Mouse (Mus musculus): ENCODE results near the gene Rasgef1b. TPM values are rescaled to one million over a fixed set of nuclear protein-coding genes. Genes with fewer than 3 reads are reported as not detected.

The Rasgef1b gene
- polyA plus RNA-seq, 1 experiment from 2014 or later = 81.3 TPM

GRCm38 (mm10) chr5:99183637-99184036 lies 545.2 kb downstream of the Rasgef1b start:
- Histone ChIP-seq H3K4me2 (no peak overlapping the region), H3K9me3 (replicated peaks) (peaks cover 4% of the 10 kb centered on the region; the same call in 1 of the 2 replicates), H3K4me3 (no peak overlapping the region), H3K4me1 (no peaks in the 10 kb centered on the region), H3K36me3 (ENCODE audit: poor library complexity, severe bottlenecking) (no peaks in the 10 kb centered on the region), H3K27ac (no peak overlapping the region), H3K9ac (no peak overlapping the region), H3K27me3 (no peaks in the 10 kb centered on the region)
- 92% methylated on average over 7 of the region's 7 CpGs for WGBS
- ATAC-seq = no peak

DNA sequence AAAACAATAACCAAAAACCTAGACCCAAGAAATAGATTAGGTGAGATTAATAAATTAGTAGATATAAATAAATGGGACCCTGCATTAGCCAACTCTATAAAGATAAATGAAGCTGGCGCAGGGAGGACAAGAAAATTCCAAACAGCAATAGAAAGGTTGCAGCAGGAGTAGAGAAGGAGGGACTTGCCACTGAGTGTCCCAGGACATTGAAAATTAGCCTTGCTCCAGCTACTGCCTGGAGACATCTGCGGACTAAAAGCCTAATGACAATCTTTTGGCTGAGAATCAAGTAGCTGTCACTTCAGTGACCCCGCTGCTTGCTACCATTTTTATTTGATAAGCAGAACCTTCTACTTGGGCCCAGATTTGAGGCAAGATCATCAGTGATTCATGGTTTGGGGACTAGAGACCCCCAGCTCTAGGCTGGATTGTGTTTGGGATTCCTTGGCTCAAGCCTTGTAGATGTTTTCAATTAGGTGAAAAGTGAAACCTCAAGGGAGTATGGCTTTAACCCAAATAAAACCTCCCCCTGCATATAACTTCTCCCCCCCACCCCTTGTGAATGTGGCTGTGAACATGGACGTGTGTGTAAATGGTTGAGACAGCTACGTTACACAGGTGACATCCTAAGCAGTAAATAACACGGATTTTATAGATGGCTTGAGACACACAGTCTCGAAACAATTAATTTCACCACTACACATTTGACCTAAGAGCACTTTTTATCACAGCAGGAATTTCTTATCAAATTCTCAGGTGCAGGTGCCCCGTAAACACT lies 554.1 kb downstream of the Rasgef1b start:
- no peaks in the 10 kb centered on the region for H3K27me3 ChIP-seq
- no peaks in the 10 kb centered on the region for H3K36me3 ChIP-seq (ENCODE audit: poor library complexity, severe bottlenecking)
- H3K9ac ChIP-seq = no peak overlapping the region
- H3K4me2 ChIP-seq = no peak overlapping the region
- H3K27ac ChIP-seq = no peak overlapping the region
- ATAC-seq = no peak
- H3K4me1 ChIP-seq = no peaks in the 10 kb centered on the region
- no peak overlapping the region for H3K4me3 ChIP-seq
- no peaks in the 10 kb centered on the region for H3K9me3 ChIP-seq (replicated peaks)
- WGBS = 82% methylated on average over 8 of the region's 8 CpGs

DNA sequence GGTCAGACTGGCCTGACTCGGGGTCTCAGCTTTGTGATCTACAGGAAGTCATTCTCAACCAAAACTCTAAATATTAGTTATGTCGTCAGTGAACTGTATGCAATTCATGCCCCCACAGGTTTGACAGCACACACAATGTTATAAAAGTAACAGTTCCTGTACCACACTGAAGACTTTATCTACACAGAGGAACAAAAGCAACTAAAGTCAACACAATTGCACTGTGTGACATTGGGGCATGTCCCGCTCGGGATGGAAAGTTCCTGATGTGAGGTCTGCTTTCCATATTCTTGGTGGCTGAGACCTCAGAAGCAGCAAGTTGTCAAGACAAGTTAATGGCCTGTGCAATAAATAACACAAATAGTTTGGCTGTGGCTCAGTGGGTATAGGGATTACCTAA lies 559.0 kb downstream of the Rasgef1b start:
- WGBS = 90% methylated on average over 4 of the region's 4 CpGs

DNA sequence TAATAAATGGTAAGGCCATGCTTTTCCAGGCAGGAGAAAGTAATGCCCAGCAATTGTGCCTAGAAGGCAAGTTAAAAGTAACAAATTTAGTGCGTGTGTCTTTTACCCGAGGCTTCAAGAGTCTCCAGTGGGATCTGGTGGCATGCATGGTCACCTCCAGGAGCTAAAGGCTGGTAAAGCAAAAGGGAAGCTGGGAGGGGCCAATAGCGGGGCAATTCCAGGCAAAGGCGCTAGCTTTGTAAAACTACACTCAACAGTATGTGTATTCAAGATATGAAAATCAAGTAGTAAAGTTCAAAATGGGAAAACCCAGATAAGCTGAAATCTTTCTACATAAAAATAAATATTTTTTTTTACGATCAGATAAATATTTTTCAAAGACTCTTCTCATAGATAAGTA lies 561.1 kb downstream of the Rasgef1b start:
- Histone ChIP-seq H3K9ac (no peak overlapping the region), H3K4me2 (no peak overlapping the region), H3K36me3 (ENCODE audit: poor library complexity, severe bottlenecking) (no peaks in the 10 kb centered on the region), H3K27ac (no peak overlapping the region), H3K4me3 (no peak overlapping the region), H3K4me1 (no peaks in the 10 kb centered on the region), H3K27me3 (no peaks in the 10 kb centered on the region), H3K9me3 (replicated peaks) (no peaks in the 10 kb centered on the region)
- ATAC-seq = no peak
- WGBS = 93% methylated on average over 5 of the region's 5 CpGs

More for the DNA sequence above, 559.0 kb downstream of the Rasgef1b start:
- H3K27ac ChIP-seq = no peak overlapping the region
- H3K4me2 ChIP-seq = no peak overlapping the region
- no peaks in the 10 kb centered on the region for H3K9me3 ChIP-seq (replicated peaks)
- no peak overlapping the region for H3K9ac ChIP-seq
- H3K4me1 ChIP-seq = no peaks in the 10 kb centered on the region
- H3K4me3 ChIP-seq = no peak overlapping the region
- H3K36me3 ChIP-seq (ENCODE audit: poor library complexity, severe bottlenecking) = no peaks in the 10 kb centered on the region
- no peak for ATAC-seq
- H3K27me3 ChIP-seq = no peaks in the 10 kb centered on the region

Other genes with a start within 250 kb of the Rasgef1b start
- 0.62 and 0.86 TPM in 2 replicates for gene Vamp9, start 177.2 kb upstream of the Rasgef1b start, polyA plus RNA-seq (2015; fragmentation: Nextera tagmentation; extraction: Ambion mirVana)
- gene Hnrnpd, start 249.9 kb upstream of the Rasgef1b start, polyA plus RNA-seq (2015; fragmentation: Nextera tagmentation; extraction: Ambion mirVana) = 119 and 189 TPM in 2 replicates
- gene 4930524J08Rik, start 250.0 kb upstream of the Rasgef1b start, polyA plus RNA-seq (2015; fragmentation: Nextera tagmentation; extraction: Ambion mirVana) = 3.1 and 3.4 TPM in 2 replicates

All from forebrain, embryonic 13.5 days (tissue).